Mouse (Mus musculus): ENCODE data around the gene Fam131b. TPM values are rescaled to one million over a fixed set of nuclear protein-coding genes. Genes with fewer than 3 reads are reported as not detected.

The Fam131b gene
- total RNA-seq, 2 experiments from 2014 or later, result not detected

GRCm38 (mm10) chr6:42357901-42358300, 33.5 kb upstream of the Fam131b start:
- no peak for ATAC-seq (replicated peaks; ENCODE audit: low FRiP score, poor library complexity, severe bottlenecking)

GRCm38 (mm10) chr6:42356913-42357312, 32.5 kb upstream of the Fam131b start:
- no peak for ATAC-seq (replicated peaks; ENCODE audit: low FRiP score, poor library complexity, severe bottlenecking)

- ATAC-seq (replicated peaks; ENCODE audit: low FRiP score, poor library complexity, severe bottlenecking), result no peak
These were observed 31.6 kb upstream of the Fam131b start for GRCm38 (mm10) chr6:42355794-42356600.

GRCm38 (mm10) chr6:42355366-42355765, 30.9 kb upstream of the Fam131b start:
- ATAC-seq (replicated peaks; ENCODE audit: low FRiP score, poor library complexity, severe bottlenecking), result no peak

- no peak for ATAC-seq (replicated peaks; ENCODE audit: low FRiP score, poor library complexity, severe bottlenecking)
These were observed 29.9 kb upstream of the Fam131b start for GRCm38 (mm10) chr6:42354076-42355019.

- ATAC-seq (replicated peaks; ENCODE audit: low FRiP score, poor library complexity, severe bottlenecking), result no peak
These were observed 28.7 kb upstream of the Fam131b start for GRCm38 (mm10) chr6:42353180-42353579.

- no peak for ATAC-seq (replicated peaks; ENCODE audit: low FRiP score, poor library complexity, severe bottlenecking)
These were observed 28.0 kb upstream of the Fam131b start for GRCm38 (mm10) chr6:42352486-42352846.

GRCm38 (mm10) chr6:42351776-42352485, 27.5 kb upstream of the Fam131b start:
- ATAC-seq (replicated peaks; ENCODE audit: low FRiP score, poor library complexity, severe bottlenecking), result no peak

- no peak for ATAC-seq (replicated peaks; ENCODE audit: low FRiP score, poor library complexity, severe bottlenecking)
These were observed 26.7 kb upstream of the Fam131b start for GRCm38 (mm10) chr6:42350968-42351775.

- no peak for ATAC-seq (replicated peaks; ENCODE audit: low FRiP score, poor library complexity, severe bottlenecking)
These were observed 25.9 kb upstream of the Fam131b start for GRCm38 (mm10) chr6:42350021-42350967.

- ATAC-seq (replicated peaks; ENCODE audit: low FRiP score, poor library complexity, severe bottlenecking), result no peak
These were observed 25.1 kb upstream of the Fam131b start, which contains the start of gene Zyx for GRCm38 (mm10) chr6:42349426-42350020. Zyx (plus strand) TSS chr6:42349630.

GRCm38 (mm10) chr6:42349006-42349425, 24.6 kb upstream of the Fam131b start:
- no peak for ATAC-seq (replicated peaks; ENCODE audit: low FRiP score, poor library complexity, severe bottlenecking)

- no peak for ATAC-seq (replicated peaks; ENCODE audit: low FRiP score, poor library complexity, severe bottlenecking)
These were observed 24.0 kb upstream of the Fam131b start for GRCm38 (mm10) chr6:42348281-42349005.

GRCm38 (mm10) chr6:42344255-42344654, 19.8 kb upstream of the Fam131b start:
- ATAC-seq (replicated peaks; ENCODE audit: low FRiP score, poor library complexity, severe bottlenecking), result no peak

- no peak for ATAC-seq (replicated peaks; ENCODE audit: low FRiP score, poor library complexity, severe bottlenecking)
These were observed 19.1 kb upstream of the Fam131b start for GRCm38 (mm10) chr6:42343361-42344120.

GRCm38 (mm10) chr6:42342171-42342570, 17.7 kb upstream of the Fam131b start:
- no peak for ATAC-seq (replicated peaks; ENCODE audit: low FRiP score, poor library complexity, severe bottlenecking)
